Mouse (Mus musculus) left cerebral cortex, postnatal 36 days (tissue): Measurements from ENCODE around the gene Hmga1b. TPM values are rescaled to one million over a fixed set of nuclear protein-coding genes. Genes with fewer than 3 reads are reported as not detected.

Experiments used
- DNase-seq, 2 experiments: peaks; one replicate each; pipeline ENCODE4 v3.0.0; 2021 to 2022; ENCODE audit warnings: low spot score in 2 of 2, mixed read lengths in 1 of 2
- intact Hi-C: fragments of 180-260 bp; cut with DNase I; formaldehyde crosslinking; loops from one replicate; pipeline ENCODE4 v1.15.1; 2025
- total RNA-seq, 2 experiments: library from RNA; stranded (reverse); gene quantifications; 2 replicates each; pipeline ENCODE4 v1.2.3; 2021

Hmga1b gene
- total RNA-seq, 2 experiments from 2014 or later = 23.4 to 34.8 TPM

- no peak for DNase-seq
- intact Hi-C loops = no loop called here
Observed at GRCm38 (mm10) chr11:120805375-120806298, 43.0 kb downstream of the Hmga1b start.

DNA sequence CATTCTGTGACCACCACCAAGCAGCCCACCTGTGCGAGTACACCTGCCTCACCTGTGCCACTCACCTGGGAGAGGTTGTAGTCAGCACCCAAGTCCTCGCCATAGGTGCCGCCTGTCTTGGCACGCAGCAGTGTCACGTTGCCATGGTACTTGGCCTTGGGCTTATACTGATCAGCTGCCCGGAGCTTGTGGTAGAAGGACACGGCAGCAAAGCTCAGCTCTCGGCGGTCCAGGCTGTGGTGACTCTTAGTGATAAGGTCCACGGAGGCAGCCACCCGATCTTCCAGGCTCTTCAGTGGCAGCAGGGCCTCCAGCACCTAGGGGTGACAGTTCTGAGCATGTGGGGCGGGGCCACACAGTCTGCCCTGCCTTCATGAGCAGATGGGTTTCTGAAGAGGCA, 45.4 kb downstream of the Hmga1b start:
- no peak for DNase-seq
- intact Hi-C loops = no loop called here

- no peak for DNase-seq
- intact Hi-C loops = no loop called here
Observed at GRCm38 (mm10) chr11:120812068-120812467, 49.5 kb downstream of the Hmga1b start.

Other genes starting within 250 kb of the Hmga1b start
- not detected for gene Gcgr, start 232.1 kb upstream of the Hmga1b start, total RNA-seq
- 10 to 100 TPM; 73.4 to 91.7 TPM for gene Mcrip1, start 213.1 kb upstream of the Hmga1b start, total RNA-seq
- not detected for gene Ppp1r27, start 211.7 kb upstream of the Hmga1b start, total RNA-seq
- gene P4hb, start 189.5 kb upstream of the Hmga1b start, total RNA-seq = 100 to 1,000 TPM; 122 to 126 TPM
- gene Arhgdia, start 181.2 kb upstream of the Hmga1b start, total RNA-seq = 100 to 1,000 TPM; 304 to 344 TPM
- 10 to 100 TPM; 59.7 to 67.5 TPM for gene Alyref, start 164.4 kb upstream of the Hmga1b start, total RNA-seq
- 10 to 100 TPM; 91.4 to 99.7 TPM for gene Anapc11, start 164.4 kb upstream of the Hmga1b start, total RNA-seq
- gene Npb, start 154.3 kb upstream of the Hmga1b start, total RNA-seq = 1 to 10 TPM in 1 of 2 experiments, not detected in 1; 1.2 TPM
- gene Pcyt2, start 144.9 kb upstream of the Hmga1b start, total RNA-seq = 100 to 1,000 TPM; 115 to 135 TPM
- gene Sirt7, start 137.6 kb upstream of the Hmga1b start, total RNA-seq = 10 to 100 TPM; 37.8 to 43.3 TPM
- 100 to 1,000 TPM in 1 of 2 experiments, 10 to 100 TPM in 1; 76.5 to 103 TPM for gene Mafg, start 129.2 kb upstream of the Hmga1b start, total RNA-seq
- 1 to 10 TPM; 2.9 to 3.9 TPM for gene Pycr1, start 119.0 kb upstream of the Hmga1b start, total RNA-seq
- gene Myadml2, start 114.6 kb upstream of the Hmga1b start, total RNA-seq = 10 to 100 TPM in 1 of 2 experiments, 1 to 10 TPM in 1; 8.2 to 11.9 TPM
- gene Notum, start 101.6 kb upstream of the Hmga1b start, total RNA-seq = 1 to 10 TPM; 5.6 to 6.6 TPM
- 10 to 100 TPM; 53.1 to 56.9 TPM for gene Aspscr1, start 89.8 kb upstream of the Hmga1b start, total RNA-seq
- 10 to 100 TPM; 18.1 to 19.2 TPM for gene Cenpx, start 49.1 kb upstream of the Hmga1b start, total RNA-seq
- gene Lrrc45, start 48.9 kb upstream of the Hmga1b start, total RNA-seq = 10 to 100 TPM; 41.9 to 66.1 TPM
- gene Rac3, start 41.3 kb upstream of the Hmga1b start, total RNA-seq = 10 to 100 TPM; 34.7 to 39.9 TPM
- 10 to 100 TPM in 1 of 2 experiments, 1 to 10 TPM in 1; 8.7 to 10.3 TPM for gene Dcxr, start 35.5 kb upstream of the Hmga1b start, total RNA-seq
- gene Cbr2, start 30.7 kb upstream of the Hmga1b start, total RNA-seq = 1 to 10 TPM in 1 of 2 experiments, under 1 TPM in 1; 0.32 to 1.6 TPM
- 10 to 100 TPM; 63.7 to 65.9 TPM for gene Rfng, start 21.4 kb downstream of the Hmga1b start, total RNA-seq
- gene Gps1, start 21.5 kb downstream of the Hmga1b start, total RNA-seq = 100 to 1,000 TPM; 130 to 153 TPM
- gene Dus1l, start 33.6 kb downstream of the Hmga1b start, total RNA-seq = 10 to 100 TPM; 39.4 to 42.4 TPM
- gene Fasn, start 61.8 kb downstream of the Hmga1b start, total RNA-seq = 100 to 1,000 TPM; 182 to 190 TPM
- gene Ccdc57, start 170.1 kb downstream of the Hmga1b start, total RNA-seq = 10 to 100 TPM in 1 of 2 experiments, 1 to 10 TPM in 1; 6.2 to 10.7 TPM
- 1 to 10 TPM; 3.5 to 5.5 TPM for gene Slc16a3, start 185.7 kb downstream of the Hmga1b start, total RNA-seq
- 100 to 1,000 TPM; 113 to 115 TPM for gene Csnk1d, start 228.5 kb downstream of the Hmga1b start, total RNA-seq